Mouse (Mus musculus) cortical plate, adult 2 months (tissue): ENCODE results near the gene Maml3. TPM values are rescaled to one million over a fixed set of nuclear protein-coding genes. Genes with fewer than 3 reads are reported as not detected.

Experiments
- H3K27ac ChIP-seq: fragments of 200-500 bp; 2 replicates; pipeline ENCODE4 v1.5.1; 2012; ENCODE audit warnings: low read length, control low read depth, inconsistent platforms; ENCODE audit not compliant: insufficient read depth
- H3K4me1 ChIP-seq: fragments of 200-500 bp; 2 replicates; pipeline ENCODE4 v1.6.1; 2011; ENCODE audit warnings: low read length; ENCODE audit not compliant: control insufficient read depth, insufficient read depth
- H3K4me3 ChIP-seq: fragments of 200-500 bp; 2 replicates; pipeline ENCODE4 v1.5.1; 2011; ENCODE audit warnings: mild to moderate bottlenecking, low read length, control low read depth; ENCODE audit not compliant: insufficient read depth
- CTCF ChIP-seq: fragments of 200-500 bp; IDR thresholded peaks from 2 replicates; pipeline ENCODE4 v1.5.1; 2011; ENCODE audit warnings: mild to moderate bottlenecking, control low read depth, low read length; ENCODE audit not compliant: insufficient read depth; ENCODE audit errors: extremely low read depth
- POLR2A ChIP-seq: fragments of 200-500 bp; IDR thresholded peaks from 2 replicates; pipeline ENCODE4 v1.6.1; 2011; ENCODE audit warnings: mild to moderate bottlenecking, low read length, control low read depth; ENCODE audit not compliant: insufficient read depth; ENCODE audit errors: extremely low read depth
- polyA plus RNA-seq: library from polyadenylated mRNA; depleted of rRNA; stranded (reverse); fragments of >200 nt; gene quantifications from 2 replicates; pipeline ENCODE4 v1.2.3, GENCODE M21; 2012

Gene Maml3
- polyA plus RNA-seq, 1 experiment: 2.7 TPM

DNA sequence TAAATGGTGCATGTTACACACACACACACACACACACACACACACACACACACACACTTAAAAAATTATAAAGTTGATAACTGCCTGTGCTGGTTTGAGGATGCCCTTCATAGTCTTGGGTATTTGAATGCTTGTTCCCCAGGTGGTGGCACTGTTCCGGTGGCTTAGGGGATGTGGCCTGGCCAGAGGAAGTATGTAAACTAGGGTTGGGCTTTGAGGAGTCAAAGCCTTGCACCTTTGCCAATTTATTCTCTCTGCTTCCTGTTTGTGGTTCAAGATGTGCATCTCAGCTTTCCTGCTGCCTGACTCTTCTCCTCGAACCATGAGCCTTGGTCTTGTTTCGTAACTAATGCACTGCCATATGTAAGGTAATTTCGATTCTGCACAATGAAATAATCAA is 257.6 kb downstream of the Maml3 start:
- no peak for TF ChIP-seq CTCF
- TF ChIP-seq POLR2A: no peak

GRCm38 (mm10) chr3:51844255-51844654 is 260.6 kb downstream of the Maml3 start:
- TF ChIP-seq CTCF: no peak
- no peak for TF ChIP-seq POLR2A
- Histone ChIP-seq H3K4me3 (no peak overlapping the region), H3K27ac (no peak overlapping the region), H3K4me1 (no peaks in the 10 kb centered on the region)

More for the DNA sequence above, 257.6 kb downstream of the Maml3 start:
- Histone ChIP-seq H3K4me3 (no peak overlapping the region), H3K4me1 (no peaks in the 10 kb centered on the region), H3K27ac (no peak overlapping the region)

- no peak for TF ChIP-seq POLR2A
- TF ChIP-seq CTCF: no peak
- no peak overlapping the region for H3K4me3 ChIP-seq
- H3K4me1 ChIP-seq: no peaks in the 10 kb centered on the region
- no peak overlapping the region for H3K27ac ChIP-seq
These were observed 262.7 kb downstream of the Maml3 start for GRCm38 (mm10) chr3:51842140-51842539.

DNA sequence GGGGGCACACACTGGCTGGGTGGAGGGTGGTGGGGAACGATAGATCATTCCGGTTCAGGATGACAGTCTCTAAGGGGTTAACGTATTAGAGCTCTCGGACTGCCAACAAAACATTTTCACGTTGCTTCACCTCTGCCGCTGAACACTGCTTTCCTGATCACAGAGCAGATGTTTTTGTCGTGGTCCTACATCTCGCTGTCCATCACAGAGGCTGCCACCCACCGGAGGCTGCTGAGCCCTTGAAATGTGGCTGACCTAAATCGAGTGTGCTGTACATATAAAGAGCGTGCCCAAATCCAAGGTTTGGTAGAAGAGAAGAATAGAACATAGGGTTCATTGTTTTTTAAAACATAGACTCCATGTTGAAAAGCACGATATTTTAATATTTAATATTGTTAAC is 263.3 kb downstream of the Maml3 start:
- TF ChIP-seq POLR2A (no peak), CTCF (no peak)
- H3K4me1 ChIP-seq: no peaks in the 10 kb centered on the region
- no peak overlapping the region for H3K27ac ChIP-seq
- no peak overlapping the region for H3K4me3 ChIP-seq

GRCm38 (mm10) chr3:51841177-51841576 is 263.7 kb downstream of the Maml3 start:
- Histone ChIP-seq H3K4me1 (no peaks in the 10 kb centered on the region), H3K27ac (no peak overlapping the region), H3K4me3 (no peak overlapping the region)
- TF ChIP-seq POLR2A (no peak), CTCF (no peak)

DNA sequence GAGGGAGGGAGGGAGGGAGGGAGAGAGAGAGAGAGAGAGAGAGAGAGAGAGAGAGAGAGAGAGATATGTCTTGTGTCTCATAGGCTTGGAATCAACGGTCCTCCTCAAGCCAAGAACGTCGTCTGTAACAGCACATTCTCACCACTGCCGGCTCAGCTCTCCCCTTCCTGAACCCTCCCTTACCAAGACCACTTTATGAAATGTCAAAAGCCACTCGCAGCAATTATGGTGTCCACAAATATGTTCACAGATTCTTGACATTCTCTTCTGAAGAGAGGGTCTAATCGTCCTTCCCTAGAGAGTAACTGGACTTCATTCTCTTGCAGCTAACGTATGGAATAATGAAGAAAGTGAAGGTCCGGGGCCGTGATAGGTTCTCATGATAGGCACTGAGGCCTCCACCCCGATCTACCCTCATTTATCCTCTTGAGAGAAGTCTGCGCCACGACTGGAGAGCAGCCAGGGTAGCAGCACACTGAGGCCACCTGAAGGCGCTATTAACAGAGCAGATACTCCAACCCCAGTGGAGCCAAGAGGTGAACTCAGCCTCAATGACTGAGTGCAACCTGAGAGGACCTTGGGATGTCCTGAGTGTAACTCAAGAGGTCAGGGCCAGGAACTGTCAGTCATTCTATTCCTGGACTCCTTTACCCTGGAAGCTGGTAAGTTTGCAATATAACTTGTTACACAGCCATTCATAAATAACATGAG is 264.6 kb downstream of the Maml3 start:
- TF ChIP-seq CTCF (no peak), POLR2A (no peak)
- H3K4me3 ChIP-seq: no peak overlapping the region
- H3K27ac ChIP-seq: no peak overlapping the region
- no peaks in the 10 kb centered on the region for H3K4me1 ChIP-seq

GRCm38 (mm10) chr3:51839353-51839715 is 265.5 kb downstream of the Maml3 start:
- TF ChIP-seq CTCF (no peak), POLR2A (no peak)
- no peak overlapping the region for H3K27ac ChIP-seq
- H3K4me3 ChIP-seq: no peak overlapping the region
- no peaks in the 10 kb centered on the region for H3K4me1 ChIP-seq

- Histone ChIP-seq H3K4me1 (no peaks in the 10 kb centered on the region), H3K27ac (no peak overlapping the region), H3K4me3 (no peak overlapping the region)
- TF ChIP-seq POLR2A (no peak), CTCF (no peak)
These were observed 266.1 kb downstream of the Maml3 start for GRCm38 (mm10) chr3:51838696-51839352.

GRCm38 (mm10) chr3:51832985-51833384 is 271.9 kb downstream of the Maml3 start:
- H3K4me3 ChIP-seq: no peak overlapping the region
- H3K4me1 ChIP-seq: no peaks in the 10 kb centered on the region
- H3K27ac ChIP-seq: no peak overlapping the region
- TF ChIP-seq CTCF (no peak), POLR2A (no peak)

DNA sequence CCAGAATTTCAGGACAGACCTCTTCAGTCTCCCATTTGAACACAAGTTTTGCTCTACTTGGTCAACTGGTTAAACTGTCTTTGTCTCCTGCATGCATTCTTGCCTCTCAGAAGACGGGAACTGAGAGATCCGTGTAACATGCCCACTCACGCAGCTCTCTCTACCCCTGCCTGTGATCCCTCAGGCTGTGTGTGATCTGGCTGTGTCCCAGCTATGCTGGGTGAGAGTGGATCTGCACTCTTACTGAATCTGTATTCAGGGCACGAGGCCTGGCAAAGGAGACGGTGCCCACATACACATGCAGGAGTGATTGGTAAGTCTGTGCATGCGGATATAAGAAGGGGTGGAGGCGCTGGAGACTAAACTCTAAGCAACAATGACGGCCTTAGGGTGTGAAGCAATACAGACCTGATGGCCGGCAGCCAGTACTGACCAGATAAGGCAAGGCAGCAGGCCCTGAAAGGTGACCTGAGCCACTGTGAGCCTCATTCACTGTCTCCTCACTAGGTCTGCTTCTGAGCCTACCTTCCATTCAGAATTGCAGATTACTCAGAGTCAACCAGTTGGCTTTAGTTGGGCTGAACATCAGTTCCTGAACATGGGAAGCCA is 274.0 kb downstream of the Maml3 start:
- Histone ChIP-seq H3K4me3 (no peak overlapping the region), H3K4me1 (no peaks in the 10 kb centered on the region), H3K27ac (no peak overlapping the region)
- TF ChIP-seq CTCF (no peak), POLR2A (no peak)
